Mouse (Mus musculus): ENCODE data around the gene Mosmo. TPM values are rescaled to one million over a fixed set of nuclear protein-coding genes. Genes with fewer than 3 reads are reported as not detected.

The Mosmo gene
- 14.5 and 14.9 TPM in 2 replicates for polyA plus RNA-seq (2014; fragmentation: Nextera tagmentation; extraction: Ambion mirVana)

DNA sequence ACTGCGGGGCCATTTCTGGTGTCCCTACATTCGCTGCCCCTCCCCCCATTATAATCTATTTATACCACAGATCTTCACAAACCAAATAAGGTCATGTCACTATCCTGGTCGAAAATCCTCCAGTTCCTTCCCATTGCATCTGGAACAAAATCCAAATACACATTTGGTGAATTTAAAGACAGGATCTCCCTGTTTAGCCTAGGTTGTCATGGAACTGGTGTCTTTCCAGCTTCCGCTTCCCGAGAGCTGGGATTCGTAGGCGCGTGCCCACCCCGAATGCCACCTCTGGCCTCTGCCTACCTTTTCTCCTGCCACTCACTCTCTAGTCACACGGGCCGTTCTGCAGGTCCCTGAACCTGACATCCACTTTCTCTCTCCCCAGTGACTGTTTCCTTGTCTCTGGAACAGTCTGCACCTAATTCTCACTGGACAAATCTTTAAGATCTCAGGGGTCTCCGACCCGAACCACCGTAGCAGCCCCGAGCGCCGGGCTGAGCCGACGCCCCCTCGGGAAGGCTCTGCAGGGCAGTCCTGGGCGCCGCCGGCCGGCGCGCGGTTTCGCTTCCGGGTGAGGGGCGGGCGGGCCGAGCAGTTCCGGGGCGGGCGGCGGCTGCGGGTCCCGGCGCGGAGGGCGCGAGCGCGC is at the start of gene Mosmo:
Mosmo (plus strand) TSS at position 618 of the 643 bp plus-strand sequence.
- H3K4me1 ChIP-seq (ENCODE audit: control insufficient read depth in 2 of 2, insufficient read depth in 2 of 2, low read length in 2 of 2), result peaks cover 7 to 46% of the 10 kb centered on the region in 2 experiments; a peak in 3 of 4 replicates
- H3K9ac ChIP-seq (ENCODE audit: low read length), result peak within 1 kb of the TSS; percentile 95
- H3K4me3 ChIP-seq (ENCODE audit: control insufficient read depth in 1 of 2, insufficient read depth in 1 of 2, low read depth in 1 of 2, low read length in 2 of 2), result peak within 1 kb of the TSS; percentile 85 to 97
- ATAC-seq (ENCODE audit: insufficient number of reproducible peaks, insufficient read depth, low FRiP score, low read depth), result peak; percentile 86
- under 1% methylated on average over 43 of the region's 44 CpGs for WGBS
- H3K9me3 ChIP-seq (ENCODE audit: control insufficient read depth, low read length), result no peaks in the 10 kb centered on the region
- H3K27me3 ChIP-seq (ENCODE audit: control insufficient read depth, insufficient read depth, low read length), result no peaks in the 10 kb centered on the region
- H3K27ac ChIP-seq (replicated peaks in 1 of 2; ENCODE audit: control insufficient read depth in 1 of 2, insufficient read depth in 1 of 2, low read depth in 2 of 2, low read length in 2 of 2), result peak within 1 kb of the TSS; percentile 78 to 84
- H3K4me2 ChIP-seq (ENCODE audit: low read length), result peak within 1 kb of the TSS; percentile 89
- no peaks in the 10 kb centered on the region for H3K36me3 ChIP-seq (ENCODE audit: control insufficient read depth, insufficient read depth, low read length)

DNA sequence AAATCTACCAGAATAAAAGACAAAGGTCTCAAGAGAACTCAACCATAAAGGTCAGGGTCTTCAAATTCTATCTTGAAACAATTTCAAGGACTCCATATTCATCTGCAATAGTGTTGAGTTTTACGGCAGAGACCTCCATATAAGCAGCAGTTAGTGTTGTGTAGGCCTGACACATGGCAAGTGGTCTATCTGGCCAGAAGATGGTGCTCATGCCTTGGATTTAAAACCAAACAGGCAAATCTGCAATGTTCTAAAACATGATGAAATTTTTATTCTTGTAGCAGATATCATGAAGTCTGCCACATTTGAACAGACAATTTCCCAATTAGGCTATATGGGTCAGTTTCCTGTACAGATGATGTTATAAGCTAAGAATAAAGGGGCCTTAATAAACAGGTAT is 44.9 kb upstream of the Mosmo start:
- H3K27ac ChIP-seq (replicated peaks in 1 of 2; ENCODE audit: control insufficient read depth in 1 of 2, insufficient read depth in 1 of 2, low read depth in 2 of 2, low read length in 2 of 2), result no peak overlapping the region
- 54% methylated on average over 1 of the region's 1 CpGs for WGBS
- H3K4me1 ChIP-seq (ENCODE audit: control insufficient read depth in 2 of 2, insufficient read depth in 2 of 2, low read length in 2 of 2), result peaks cover 4 to 15% of the 10 kb centered on the region in 2 experiments
- H3K9me3 ChIP-seq (ENCODE audit: control insufficient read depth, low read length), result no peaks in the 10 kb centered on the region
- no peak for ATAC-seq (ENCODE audit: insufficient number of reproducible peaks, insufficient read depth, low FRiP score, low read depth)
- no peak overlapping the region for H3K9ac ChIP-seq (ENCODE audit: low read length)
- no peak overlapping the region for H3K4me2 ChIP-seq (ENCODE audit: low read length)
- peaks cover 2% of the 10 kb centered on the region for H3K36me3 ChIP-seq (ENCODE audit: control insufficient read depth, insufficient read depth, low read length)
- no peak overlapping the region for H3K4me3 ChIP-seq (ENCODE audit: control insufficient read depth in 1 of 2, insufficient read depth in 1 of 2, low read depth in 1 of 2, low read length in 2 of 2)
- no peaks in the 10 kb centered on the region for H3K27me3 ChIP-seq (ENCODE audit: control insufficient read depth, insufficient read depth, low read length)

DNA sequence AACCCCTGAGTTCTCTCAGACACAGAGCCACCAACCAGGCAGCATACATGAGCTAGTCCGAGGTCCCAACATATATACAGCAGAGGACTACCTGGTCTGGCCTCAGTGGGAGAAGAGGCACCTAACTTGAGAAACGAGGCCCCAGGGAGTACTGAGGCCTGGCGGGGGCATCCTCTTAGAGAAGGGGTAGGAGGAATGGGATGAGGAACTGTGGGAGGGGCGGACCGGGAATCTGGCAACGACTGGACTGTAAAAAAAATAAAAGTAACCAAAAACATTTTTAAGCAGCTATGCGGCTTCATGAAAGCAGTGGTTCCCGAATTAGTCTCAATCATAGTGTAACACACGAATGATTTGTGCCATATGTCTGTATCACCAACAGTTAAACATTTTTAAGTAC is 43.1 kb upstream of the Mosmo start:
- H3K9ac ChIP-seq (ENCODE audit: low read length), result peak overlapping the region; percentile 99
- no peaks in the 10 kb centered on the region for H3K27me3 ChIP-seq (ENCODE audit: control insufficient read depth, insufficient read depth, low read length)
- H3K9me3 ChIP-seq (ENCODE audit: control insufficient read depth, low read length), result no peaks in the 10 kb centered on the region
- peak overlapping the region; percentile 97 to 98; a peak in 3 of 4 replicates for H3K27ac ChIP-seq (replicated peaks in 1 of 2; ENCODE audit: control insufficient read depth in 1 of 2, insufficient read depth in 1 of 2, low read depth in 2 of 2, low read length in 2 of 2)
- H3K4me1 ChIP-seq (ENCODE audit: control insufficient read depth in 2 of 2, insufficient read depth in 2 of 2, low read length in 2 of 2), result peaks cover 4 to 15% of the 10 kb centered on the region in 2 experiments
- H3K4me2 ChIP-seq (ENCODE audit: low read length), result peak overlapping the region; percentile 84
- H3K36me3 ChIP-seq (ENCODE audit: control insufficient read depth, insufficient read depth, low read length), result peaks cover 20% of the 10 kb centered on the region
- peak overlapping the region; percentile 95 to 100 for H3K4me3 ChIP-seq (ENCODE audit: control insufficient read depth in 1 of 2, insufficient read depth in 1 of 2, low read depth in 1 of 2, low read length in 2 of 2)
- ATAC-seq (ENCODE audit: insufficient number of reproducible peaks, insufficient read depth, low FRiP score, low read depth), result no peak
- WGBS, result 5% methylated on average over 9 of the region's 9 CpGs

DNA sequence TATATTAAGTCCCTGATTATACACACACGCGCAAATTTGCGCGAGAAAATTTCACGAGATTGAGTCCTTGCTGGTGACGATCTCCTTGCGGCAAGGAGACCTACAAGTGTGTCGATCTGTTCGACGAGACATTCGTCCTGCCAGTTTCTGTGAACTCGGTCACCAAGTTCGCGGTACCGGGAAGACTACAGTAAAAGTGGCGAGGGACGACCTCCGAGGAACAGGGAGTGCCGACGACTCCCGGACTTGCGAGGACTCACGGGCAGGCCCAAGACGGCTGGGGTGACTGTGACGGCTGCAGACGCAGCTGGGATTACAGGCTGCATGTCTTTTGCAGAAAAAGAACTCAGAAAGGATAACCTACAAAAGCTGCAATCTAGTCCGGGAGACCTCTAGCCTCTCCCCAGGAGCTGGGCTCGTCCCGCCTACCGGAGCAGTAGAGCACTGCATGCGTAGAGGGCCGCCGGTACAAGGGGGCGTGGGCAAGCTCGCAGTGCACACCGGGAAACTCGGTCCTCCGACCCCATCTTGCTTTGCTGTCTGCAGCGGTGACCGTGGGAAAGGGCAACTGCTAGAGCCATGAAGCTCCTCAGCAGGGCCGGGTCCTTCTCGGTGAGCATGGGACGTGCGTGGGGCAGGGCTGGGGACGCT is 42.6 kb upstream of the Mosmo start, which contains the start of gene Uqcrc2:
Uqcrc2 (plus strand) TSS at position 466 of the 651 bp plus-strand sequence.
- WGBS, result under 1% methylated on average over 45 of the region's 45 CpGs
- Histone ChIP-seq H3K9ac (ENCODE audit: low read length) (peak within 1 kb of the TSS; percentile 99), H3K4me3 (ENCODE audit: control insufficient read depth in 1 of 2, insufficient read depth in 1 of 2, low read depth in 1 of 2, low read length in 2 of 2) (peak within 1 kb of the TSS; percentile 95 to 100), H3K36me3 (ENCODE audit: control insufficient read depth, insufficient read depth, low read length) (peaks cover 25% of the 10 kb centered on the region), H3K27ac (replicated peaks in 1 of 2; ENCODE audit: control insufficient read depth in 1 of 2, insufficient read depth in 1 of 2, low read depth in 2 of 2, low read length in 2 of 2) (peak within 1 kb of the TSS; percentile 97 to 99), H3K4me2 (ENCODE audit: low read length) (peak within 1 kb of the TSS; percentile 84), H3K27me3 (ENCODE audit: control insufficient read depth, insufficient read depth, low read length) (no peaks in the 10 kb centered on the region), H3K4me1 (ENCODE audit: control insufficient read depth in 2 of 2, insufficient read depth in 2 of 2, low read length in 2 of 2) (peaks cover 4 to 15% of the 10 kb centered on the region in 2 experiments), H3K9me3 (ENCODE audit: control insufficient read depth, low read length) (no peaks in the 10 kb centered on the region)
- peak; percentile 99 for ATAC-seq (ENCODE audit: insufficient number of reproducible peaks, insufficient read depth, low FRiP score, low read depth)

DNA sequence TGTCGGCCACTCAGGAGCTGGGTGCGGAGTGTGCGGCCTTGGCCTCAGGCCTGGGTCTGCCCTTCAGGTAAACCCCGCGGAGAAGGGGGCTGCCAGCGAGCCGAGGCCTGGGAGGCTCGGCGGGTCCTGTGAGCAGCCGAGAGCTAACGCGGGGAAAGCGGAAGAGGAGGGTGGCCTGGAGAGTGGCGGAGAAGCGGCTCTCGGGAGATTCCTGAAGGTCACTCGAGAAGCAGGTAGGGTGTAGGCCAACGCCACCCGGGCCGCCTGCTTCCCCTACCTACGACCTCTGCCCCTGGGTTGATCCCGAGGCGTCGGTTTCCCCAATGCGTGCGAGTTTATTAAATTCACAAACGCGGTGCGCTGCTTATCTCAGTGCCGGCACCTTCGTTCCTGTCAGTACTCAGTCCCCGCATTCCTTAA is 42.0 kb upstream of the Mosmo start:
- Histone ChIP-seq H3K4me2 (ENCODE audit: low read length) (peak overlapping the region; percentile 84), H3K27me3 (ENCODE audit: control insufficient read depth, insufficient read depth, low read length) (no peaks in the 10 kb centered on the region), H3K36me3 (ENCODE audit: control insufficient read depth, insufficient read depth, low read length) (peaks cover 30% of the 10 kb centered on the region), H3K27ac (replicated peaks in 1 of 2; ENCODE audit: control insufficient read depth in 1 of 2, insufficient read depth in 1 of 2, low read depth in 2 of 2, low read length in 2 of 2) (peak overlapping the region; percentile 97 to 99), H3K4me3 (ENCODE audit: control insufficient read depth in 1 of 2, insufficient read depth in 1 of 2, low read depth in 1 of 2, low read length in 2 of 2) (peak overlapping the region; percentile 95 to 100), H3K9ac (ENCODE audit: low read length) (peak overlapping the region; percentile 99), H3K9me3 (ENCODE audit: control insufficient read depth, low read length) (no peaks in the 10 kb centered on the region), H3K4me1 (ENCODE audit: control insufficient read depth in 2 of 2, insufficient read depth in 2 of 2, low read length in 2 of 2) (peaks cover 4 to 15% of the 10 kb centered on the region in 2 experiments)
- ATAC-seq (ENCODE audit: insufficient number of reproducible peaks, insufficient read depth, low FRiP score, low read depth), result peak; percentile 67
- under 1% methylated on average over 30 of the region's 32 CpGs for WGBS

DNA sequence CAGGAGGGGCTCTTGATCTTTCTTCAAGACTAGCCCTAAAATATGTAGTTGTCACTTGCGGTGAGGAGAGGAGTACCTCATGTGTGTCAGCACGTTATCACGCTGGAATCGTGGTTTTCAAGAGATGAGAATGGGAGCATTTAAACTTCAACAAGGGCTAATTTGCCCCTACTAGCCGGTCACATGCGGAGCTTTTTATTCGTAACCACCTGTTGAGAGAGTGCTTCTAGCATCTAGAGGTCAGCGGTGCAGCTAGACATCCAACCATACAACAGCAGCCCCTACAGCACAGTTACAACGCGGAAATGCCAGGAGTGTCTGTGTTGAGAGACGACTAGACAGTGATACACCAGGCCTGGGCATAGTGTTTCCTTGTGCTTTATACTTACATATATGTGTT is 41.6 kb upstream of the Mosmo start:
- Histone ChIP-seq H3K27me3 (ENCODE audit: control insufficient read depth, insufficient read depth, low read length) (no peaks in the 10 kb centered on the region), H3K4me1 (ENCODE audit: control insufficient read depth in 2 of 2, insufficient read depth in 2 of 2, low read length in 2 of 2) (peaks cover 4 to 15% of the 10 kb centered on the region in 2 experiments), H3K9ac (ENCODE audit: low read length) (peak overlapping the region; percentile 99), H3K9me3 (ENCODE audit: control insufficient read depth, low read length) (no peaks in the 10 kb centered on the region), H3K27ac (replicated peaks in 1 of 2; ENCODE audit: control insufficient read depth in 1 of 2, insufficient read depth in 1 of 2, low read depth in 2 of 2, low read length in 2 of 2) (peak overlapping the region; percentile 97 to 99), H3K4me2 (ENCODE audit: low read length) (peak overlapping the region; percentile 84), H3K4me3 (ENCODE audit: control insufficient read depth in 1 of 2, insufficient read depth in 1 of 2, low read depth in 1 of 2, low read length in 2 of 2) (peak overlapping the region; percentile 95 to 100), H3K36me3 (ENCODE audit: control insufficient read depth, insufficient read depth, low read length) (peaks cover 35% of the 10 kb centered on the region)
- WGBS, result under 1% methylated on average over 11 of the region's 11 CpGs
- no peak for ATAC-seq (ENCODE audit: insufficient number of reproducible peaks, insufficient read depth, low FRiP score, low read depth)

DNA sequence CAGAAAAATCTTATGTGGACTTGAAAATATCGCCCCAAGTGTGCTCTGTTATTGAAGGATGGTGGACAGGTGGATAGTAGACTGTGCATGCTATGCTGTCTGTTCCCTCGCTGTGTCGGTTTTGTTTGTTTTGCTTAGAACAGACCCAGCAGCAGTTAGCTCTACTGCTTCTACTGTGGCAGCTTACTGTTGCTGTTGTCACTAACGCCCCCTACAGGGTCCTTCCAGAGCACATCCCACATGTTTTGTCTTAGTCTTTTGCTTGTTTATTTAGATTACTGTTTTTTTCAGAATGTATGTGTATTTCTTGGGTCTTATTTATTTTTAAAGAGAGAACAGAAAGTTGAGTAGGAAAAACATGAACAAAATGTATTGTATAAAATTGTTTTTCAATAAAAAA is 34.2 kb upstream of the Mosmo start:
- Histone ChIP-seq H3K4me2 (ENCODE audit: low read length) (no peak overlapping the region), H3K36me3 (ENCODE audit: control insufficient read depth, insufficient read depth, low read length) (peaks cover 98% of the 10 kb centered on the region), H3K9ac (ENCODE audit: low read length) (no peak overlapping the region), H3K9me3 (ENCODE audit: control insufficient read depth, low read length) (no peaks in the 10 kb centered on the region), H3K4me1 (ENCODE audit: control insufficient read depth in 2 of 2, insufficient read depth in 2 of 2, low read length in 2 of 2) (no peaks in the 10 kb centered on the region), H3K27ac (replicated peaks in 1 of 2; ENCODE audit: control insufficient read depth in 1 of 2, insufficient read depth in 1 of 2, low read depth in 2 of 2, low read length in 2 of 2) (no peak overlapping the region), H3K27me3 (ENCODE audit: control insufficient read depth, insufficient read depth, low read length) (no peaks in the 10 kb centered on the region), H3K4me3 (ENCODE audit: control insufficient read depth in 1 of 2, insufficient read depth in 1 of 2, low read depth in 1 of 2, low read length in 2 of 2) (no peak overlapping the region)
- ATAC-seq (ENCODE audit: insufficient number of reproducible peaks, insufficient read depth, low FRiP score, low read depth), result no peak
- 67% methylated on average over 4 of the region's 4 CpGs for WGBS

Data from heart, embryonic 14.5 days (tissue).